Mouse (Mus musculus) heart, adult 2 months (tissue): Measurements from ENCODE around the gene Zc3h7a. TPM values are rescaled to one million over a fixed set of nuclear protein-coding genes. Genes with fewer than 3 reads are reported as not detected.

Experiments
- DNase-seq, 2 experiments: peaks; one replicate each; pipeline ENCODE4 v3.0.0; 2021
- H3K27ac ChIP-seq: fragments of 200-600 bp; 2 replicates; pipeline ENCODE4 v1.8.1; 2022
- H3K27me3 ChIP-seq: fragments of 200-500 bp; 2 replicates; pipeline ENCODE4 v1.6.1; 2012; ENCODE audit warnings: mild to moderate bottlenecking, low read length, inconsistent platforms, mixed read lengths; ENCODE audit not compliant: control insufficient read depth, insufficient read depth
- H3K36me3 ChIP-seq: fragments of 200-500 bp; 2 replicates; pipeline ENCODE4 v1.6.1; 2012; ENCODE audit warnings: low read length, inconsistent platforms; ENCODE audit not compliant: control insufficient read depth, insufficient read depth
- H3K4me1 ChIP-seq: fragments of 200-500 bp; 2 replicates; pipeline ENCODE4 v1.6.1; 2011; ENCODE audit warnings: low read length; ENCODE audit not compliant: control insufficient read depth, insufficient read depth
- H3K4me3 ChIP-seq: fragments of 200-600 bp; 2 replicates; pipeline ENCODE4 v1.8.1; 2022
- H3K79me2 ChIP-seq: fragments of 200-500 bp; replicated peaks from 2 replicates; pipeline ENCODE4 v1.6.1; 2012; ENCODE audit warnings: mild to moderate bottlenecking, inconsistent platforms, low read length, moderate library complexity, mixed read lengths; ENCODE audit not compliant: control insufficient read depth, insufficient read depth
- H3K9ac ChIP-seq: fragments of 200-500 bp; 2 replicates; pipeline ENCODE4 v1.6.1; 2012; ENCODE audit warnings: low read depth, mild to moderate bottlenecking, control low read depth, inconsistent platforms, low read length, mixed read lengths
- CTCF ChIP-seq: fragments of 200-600 bp; IDR thresholded peaks from 2 replicates; pipeline ENCODE4 v1.8.1; 2022; ENCODE audit warnings: antibody characterized with exemption, mild to moderate bottlenecking, moderate library complexity
- EP300 ChIP-seq: fragments of 200-500 bp; IDR thresholded peaks from 2 replicates; pipeline ENCODE4 v1.6.1; 2011; ENCODE audit warnings: low read depth, low read length, control low read depth; ENCODE audit not compliant: insufficient read depth
- POLR2A ChIP-seq: fragments of 200-500 bp; IDR thresholded peaks from 2 replicates; pipeline ENCODE4 v1.6.1; 2011; ENCODE audit warnings: mild to moderate bottlenecking, low read depth, low read length, control low read depth; ENCODE audit not compliant: insufficient read depth
- WGBS: fragments of 180-500 bp; shearing (Covaris S2); methylation state at CpG from one replicate; pipeline ENCODE4 v1.1.7; 2018; 5-methylcytosine and 5-hydroxymethylcytosine counted together
- intact Hi-C: fragments of 180-260 bp; cut with DNase I; formaldehyde crosslinking; loops from one replicate; pipeline ENCODE4 v1.15.1; 2025
- polyA plus RNA-seq: library from polyadenylated mRNA; depleted of rRNA; stranded (reverse); fragments of >200 nt; gene quantifications from 2 replicates; pipeline ENCODE4 v1.2.3, GENCODE M21; 2012
- total RNA-seq, 2 experiments: library from RNA; stranded (reverse); gene quantifications; 2 replicates each; pipeline ENCODE4 v1.2.3; 2021

Zc3h7a gene
- total and polyA plus RNA-seq, 3 experiments = 24.2 to 27.5 (median 24.3) TPM

DNA sequence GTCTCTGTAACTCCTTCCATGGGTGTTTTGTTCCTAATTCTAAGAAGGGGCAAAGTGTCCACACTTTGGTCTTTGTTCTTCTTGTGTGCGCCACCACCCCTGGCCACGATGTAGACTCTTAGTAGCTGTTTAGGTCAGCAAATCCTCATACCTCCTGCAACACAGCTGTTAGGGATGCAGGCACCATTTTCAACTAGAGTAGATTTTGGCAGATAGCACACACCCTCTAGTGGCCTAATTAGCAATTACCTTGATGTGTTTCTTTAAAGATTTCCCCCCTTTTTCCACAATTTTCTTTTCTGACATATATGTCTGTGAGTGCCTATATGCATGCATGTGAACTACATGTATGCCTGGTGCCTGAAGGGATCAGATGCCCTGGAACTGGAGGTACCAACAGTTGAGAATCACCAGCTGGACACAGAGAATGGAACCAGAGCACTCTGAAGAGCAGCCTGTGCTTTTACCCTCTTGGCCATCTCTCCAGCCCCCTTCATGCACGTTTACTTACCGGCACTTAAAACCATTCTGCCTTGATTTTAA lies 66.9 kb downstream of the Zc3h7a start:
- peaks cover 2% of the 10 kb centered on the region; the same call in 1 of the 2 replicates for H3K79me2 ChIP-seq
- TF ChIP-seq EP300 = no peak
- TF ChIP-seq CTCF = peak; percentile 82
- no peak for DNase-seq
- no peak overlapping the region for H3K9ac ChIP-seq
- 66% methylated on average over 4 of the region's 4 CpGs for WGBS
- H3K4me1 ChIP-seq = peaks cover 1% of the 10 kb centered on the region; the same call in 1 of the 2 replicates
- H3K27me3 ChIP-seq = no peaks in the 10 kb centered on the region; the same call in 1 of the 2 replicates
- no peak overlapping the region for H3K4me3 ChIP-seq
- intact Hi-C loops = loop anchor here (1.0 kb wide), 2 partner anchors 73 to 236 kb away; no protein-coding TSS in a partner anchor
- no peak overlapping the region for H3K27ac ChIP-seq
- no peaks in the 10 kb centered on the region for H3K36me3 ChIP-seq

DNA sequence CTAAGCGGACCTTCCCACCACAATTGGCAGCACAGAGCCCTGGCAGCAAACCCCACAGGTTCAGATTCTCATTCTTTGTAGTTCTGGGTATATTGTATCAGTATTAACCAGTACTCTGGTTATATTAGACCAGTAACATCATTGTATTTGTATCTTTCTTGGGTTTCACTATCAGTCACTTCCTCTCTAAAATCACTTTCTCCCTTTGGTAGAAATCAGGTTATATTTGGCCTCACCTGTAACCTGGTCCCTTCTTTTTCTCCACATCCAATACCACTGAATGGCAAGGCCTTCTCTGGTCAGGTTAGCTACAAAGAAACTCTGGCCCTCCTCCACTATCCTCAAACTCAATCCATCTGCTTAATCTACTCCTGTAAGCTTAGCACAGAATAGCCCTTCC lies 71.3 kb downstream of the Zc3h7a start:
- intact Hi-C loops = no loop called here
- Histone ChIP-seq H3K4me1 (peaks cover 1% of the 10 kb centered on the region; the same call in 1 of the 2 replicates), H3K27ac (no peak overlapping the region), H3K79me2 (peaks cover 2% of the 10 kb centered on the region; the same call in 1 of the 2 replicates), H3K27me3 (no peaks in the 10 kb centered on the region; the same call in 1 of the 2 replicates), H3K36me3 (no peaks in the 10 kb centered on the region; the same call in 1 of the 2 replicates), H3K9ac (no peak overlapping the region), H3K4me3 (no peak overlapping the region)
- TF ChIP-seq EP300 (no peak), CTCF (no peak), POLR2A (no peak)
- WGBS = 89% methylated on average over 1 of the region's 1 CpGs
- DNase-seq = no peak

DNA sequence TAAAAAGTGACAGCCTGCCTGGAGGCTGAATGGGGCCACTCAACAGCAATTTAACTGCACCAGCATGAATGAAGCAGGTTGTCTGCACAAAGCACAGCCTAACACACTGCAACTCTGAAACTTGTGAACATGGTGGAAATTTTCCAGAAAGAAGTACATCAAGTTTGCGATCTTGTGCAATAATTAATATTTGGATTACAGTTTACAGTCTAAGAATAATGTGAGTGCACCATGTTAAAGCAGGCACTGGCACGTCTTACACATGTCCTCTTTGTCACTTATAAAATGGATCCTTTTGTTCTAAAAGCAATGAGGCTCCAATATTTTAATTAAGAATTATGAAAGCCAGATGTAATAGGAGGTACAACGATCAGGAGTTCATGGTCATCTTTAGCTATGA lies 78.9 kb downstream of the Zc3h7a start:
- no peaks in the 10 kb centered on the region for H3K27me3 ChIP-seq
- 89% methylated on average over 3 of the region's 3 CpGs for WGBS
- H3K79me2 ChIP-seq = no peaks in the 10 kb centered on the region; the same call in none of the 2 replicates
- H3K9ac ChIP-seq = no peak overlapping the region
- H3K4me1 ChIP-seq = peaks cover 12% of the 10 kb centered on the region
- intact Hi-C loops = no loop called here
- no peak for DNase-seq
- no peak overlapping the region for H3K4me3 ChIP-seq
- H3K36me3 ChIP-seq = peaks cover 19% of the 10 kb centered on the region
- no peak overlapping the region for H3K27ac ChIP-seq
- no peak for TF ChIP-seq POLR2A

DNA sequence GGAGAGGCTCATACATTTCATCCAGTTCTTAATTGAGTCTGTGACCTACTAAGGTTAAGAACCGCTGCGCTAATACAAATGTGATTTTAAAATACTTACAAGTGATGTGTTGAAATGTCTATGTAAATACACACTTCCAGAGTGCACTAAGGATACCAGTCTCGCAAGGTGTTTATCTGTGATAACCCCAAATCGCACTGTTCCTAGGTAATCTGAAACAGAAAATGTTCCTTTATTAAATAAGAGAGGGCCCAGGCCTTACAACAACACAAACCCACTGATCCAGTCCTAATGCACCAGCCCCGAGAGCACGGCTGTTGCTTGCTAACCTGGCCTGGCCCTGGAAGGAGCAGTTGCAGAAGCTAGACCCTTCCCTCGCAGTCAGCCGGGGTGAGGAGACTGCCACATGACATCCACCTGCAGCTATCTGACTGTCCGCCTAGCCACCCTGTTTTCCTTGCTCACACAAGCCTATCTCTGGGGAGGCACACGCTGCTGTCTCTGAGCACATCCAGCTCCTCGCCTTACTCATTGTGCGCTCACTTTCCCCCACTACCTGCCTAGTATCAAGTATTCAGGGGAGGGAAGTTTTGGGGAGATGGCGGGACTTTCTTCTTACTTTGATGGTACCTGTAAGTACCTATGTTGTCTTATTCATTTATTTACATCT lies 82.3 kb downstream of the Zc3h7a start:
- TF ChIP-seq CTCF = no peak
- no peak for TF ChIP-seq EP300
- no peak for TF ChIP-seq POLR2A
- intact Hi-C loops = loop anchor here (2.0 to 5.0 kb wide), 2 partner anchors 25 to 57 kb away; no protein-coding TSS in a partner anchor
- no peak for DNase-seq
- Histone ChIP-seq H3K27ac (no peak overlapping the region; the same call in 1 of the 2 replicates), H3K79me2 (no peaks in the 10 kb centered on the region; the same call in 1 of the 2 replicates), H3K4me1 (peaks cover 25% of the 10 kb centered on the region), H3K36me3 (peaks cover 37% of the 10 kb centered on the region), H3K9ac (no peak overlapping the region), H3K4me3 (no peak overlapping the region), H3K27me3 (no peaks in the 10 kb centered on the region)
- 77% methylated on average over 13 of the region's 13 CpGs for WGBS

DNA sequence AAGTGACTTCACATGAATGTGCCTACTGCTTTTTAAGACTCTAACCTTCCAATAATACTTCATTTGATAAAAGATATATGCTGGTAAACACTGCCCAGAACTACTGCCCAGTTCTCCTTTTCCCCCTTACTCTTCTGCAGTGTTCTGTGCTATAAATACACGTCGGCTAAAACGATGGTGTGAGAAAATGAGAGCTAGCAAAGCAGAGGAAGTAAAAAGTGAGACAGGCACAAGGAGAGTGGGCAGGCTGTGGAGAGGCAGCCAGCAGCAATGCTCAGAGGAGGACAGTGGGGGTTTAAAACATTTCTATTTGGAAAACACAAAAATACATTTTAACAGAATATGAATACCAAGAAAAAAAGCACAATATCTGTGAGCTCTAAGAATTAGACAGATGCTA lies 83.7 kb downstream of the Zc3h7a start:
- 7% methylated on average over 3 of the region's 3 CpGs for WGBS
- TF ChIP-seq POLR2A (no peak), EP300 (no peak), CTCF (no peak)
- no peaks in the 10 kb centered on the region for H3K27me3 ChIP-seq
- no peak overlapping the region for H3K4me3 ChIP-seq
- H3K9ac ChIP-seq = no peak overlapping the region
- H3K4me1 ChIP-seq = peaks cover 23% of the 10 kb centered on the region
- intact Hi-C loops = loop anchor here (2.0 to 5.0 kb wide), 2 partner anchors 24 to 55 kb away; no protein-coding TSS in a partner anchor
- peak overlapping the region; percentile 44 for H3K27ac ChIP-seq
- peaks cover 33% of the 10 kb centered on the region for H3K36me3 ChIP-seq
- H3K79me2 ChIP-seq = no peaks in the 10 kb centered on the region; the same call in 1 of the 2 replicates
- no peak for DNase-seq

DNA sequence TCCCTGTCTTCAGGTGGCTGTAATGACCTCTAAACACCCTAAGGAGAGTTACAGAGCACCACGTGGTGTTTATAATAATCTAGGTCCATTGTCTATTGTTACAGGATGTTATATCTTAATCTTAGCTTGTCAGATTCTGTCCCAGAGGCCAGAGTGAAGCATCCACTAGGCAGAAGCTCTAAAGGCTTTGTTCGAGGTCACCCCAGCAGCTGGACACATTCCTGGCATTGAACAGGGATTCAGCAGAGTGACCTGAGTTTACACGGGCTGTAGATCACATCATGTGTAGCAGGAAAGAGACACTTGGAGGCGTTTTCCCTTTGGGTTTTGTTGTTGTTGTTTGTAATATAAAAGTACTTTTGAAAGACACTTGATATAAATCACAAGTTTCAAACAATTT lies 84.1 kb downstream of the Zc3h7a start:
- no peaks in the 10 kb centered on the region for H3K27me3 ChIP-seq
- no peak for DNase-seq
- no peaks in the 10 kb centered on the region; the same call in 1 of the 2 replicates for H3K79me2 ChIP-seq
- intact Hi-C loops = loop anchor here (2.0 to 5.0 kb wide), 2 partner anchors 23 to 55 kb away; no protein-coding TSS in a partner anchor
- H3K4me3 ChIP-seq = no peak overlapping the region
- H3K36me3 ChIP-seq = peaks cover 35% of the 10 kb centered on the region
- 9% methylated on average over 4 of the region's 4 CpGs for WGBS
- H3K4me1 ChIP-seq = peaks cover 23% of the 10 kb centered on the region
- TF ChIP-seq CTCF (no peak), POLR2A (no peak), EP300 (0 out of 2 replicates have a peak, but pooled peaks have one; percentile 12)
- peak overlapping the region; percentile 44 for H3K27ac ChIP-seq
- H3K9ac ChIP-seq = no peak overlapping the region
